Mouse (Mus musculus): ENCODE data around the gene Fam71f2. TPM values are rescaled to one million over a fixed set of nuclear protein-coding genes. Genes with fewer than 3 reads are reported as not detected.

The Fam71f2 gene
- polyA plus RNA-seq, 1 experiment from 2014 or later = 0.43 TPM

DNA sequence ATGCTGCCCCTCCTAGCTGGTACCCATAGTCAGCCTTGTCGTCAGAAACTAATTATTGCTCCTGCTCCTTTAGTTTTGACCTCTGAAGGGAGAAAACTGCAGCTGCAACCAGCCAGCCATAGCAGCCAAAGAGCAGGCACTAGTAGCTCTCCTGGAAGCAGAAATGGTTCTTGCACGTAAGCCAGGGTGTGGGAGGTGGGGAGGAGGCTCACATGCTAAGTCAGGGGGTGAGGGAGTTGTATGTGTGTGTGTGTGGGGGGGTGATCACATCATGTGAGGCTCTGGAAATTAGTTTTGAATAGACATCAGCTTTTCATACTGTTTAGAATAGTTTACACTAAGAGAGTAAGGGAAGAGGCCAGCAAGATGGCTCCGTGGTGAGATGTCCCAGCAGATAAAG is 38.5 kb downstream of the Fam71f2 start:
- WGBS = 79% methylated on average over 3 of the region's 3 CpGs
- Histone ChIP-seq H3K4me3 (no peak overlapping the region), H3K27me3 (no peaks in the 10 kb centered on the region), H3K4me1 (replicated peaks) (no peaks in the 10 kb centered on the region), H3K4me2 (no peak overlapping the region), H3K9ac (no peak overlapping the region), H3K9me3 (no peaks in the 10 kb centered on the region), H3K36me3 (no peaks in the 10 kb centered on the region), H3K27ac (replicated peaks) (no peak overlapping the region)
- ATAC-seq (ENCODE audit: low read depth) = no peak

DNA sequence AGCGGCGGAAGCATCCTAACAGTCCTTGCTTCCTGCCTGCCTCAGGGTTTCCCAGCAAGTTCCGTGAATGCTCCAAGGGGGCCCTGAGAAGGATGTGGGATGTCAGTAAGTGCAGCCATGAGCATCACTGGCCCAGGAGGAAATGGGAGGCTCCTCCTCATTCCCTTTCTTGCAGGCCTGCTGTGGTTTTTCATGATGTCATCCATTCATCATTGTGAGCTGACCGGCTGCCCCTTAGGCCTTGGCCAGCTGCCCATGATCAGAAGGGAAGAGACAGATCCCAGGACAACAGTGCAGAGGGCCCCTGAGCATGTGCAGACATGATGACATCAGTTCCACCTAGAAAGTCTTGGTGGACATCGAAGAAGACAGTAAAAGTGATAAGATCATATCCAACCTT is 39.5 kb downstream of the Fam71f2 start, which contains the start of gene Fam71f1:
Gene Fam71f1, plus strand, starts transcription at position 262 of the 400 bp plus-strand sequence.
- ATAC-seq (ENCODE audit: low read depth) = no peak
- no peaks in the 10 kb centered on the region for H3K9me3 ChIP-seq
- H3K27me3 ChIP-seq = no peaks in the 10 kb centered on the region
- no peak within 1 kb of the TSS for H3K9ac ChIP-seq
- no peaks in the 10 kb centered on the region for H3K36me3 ChIP-seq
- H3K4me3 ChIP-seq = no peak within 1 kb of the TSS
- H3K27ac ChIP-seq (replicated peaks) = no peak within 1 kb of the TSS
- no peak within 1 kb of the TSS for H3K4me2 ChIP-seq
- WGBS = 59% methylated on average over 4 of the region's 5 CpGs
- H3K4me1 ChIP-seq (replicated peaks) = no peaks in the 10 kb centered on the region

DNA sequence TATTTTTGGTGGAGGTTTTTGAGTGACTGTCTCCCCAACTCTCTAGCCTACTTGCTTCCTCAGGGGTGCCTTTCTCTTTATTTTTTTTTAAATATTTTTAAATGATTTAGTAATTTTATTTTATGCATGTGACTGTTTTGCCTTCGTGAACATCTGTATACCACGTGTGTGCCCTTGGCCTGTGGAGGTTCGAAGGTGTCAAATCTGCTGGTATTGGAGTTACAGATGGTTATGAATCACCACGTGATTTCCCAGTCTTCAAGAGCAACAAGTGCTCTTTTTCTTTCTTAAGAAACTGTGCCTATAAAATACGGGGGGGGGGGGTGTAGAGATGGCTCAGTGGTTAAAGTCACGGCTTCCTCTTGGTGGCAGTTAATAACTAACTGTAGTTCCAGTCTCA is 42.2 kb downstream of the Fam71f2 start:
- Histone ChIP-seq H3K4me2 (no peak overlapping the region), H3K36me3 (no peaks in the 10 kb centered on the region), H3K4me3 (no peak overlapping the region), H3K4me1 (replicated peaks) (no peaks in the 10 kb centered on the region), H3K27ac (replicated peaks) (no peak overlapping the region), H3K9ac (no peak overlapping the region), H3K27me3 (no peaks in the 10 kb centered on the region), H3K9me3 (no peaks in the 10 kb centered on the region)
- 80% methylated on average over 6 of the region's 6 CpGs for WGBS
- no peak for ATAC-seq (ENCODE audit: low read depth)

DNA sequence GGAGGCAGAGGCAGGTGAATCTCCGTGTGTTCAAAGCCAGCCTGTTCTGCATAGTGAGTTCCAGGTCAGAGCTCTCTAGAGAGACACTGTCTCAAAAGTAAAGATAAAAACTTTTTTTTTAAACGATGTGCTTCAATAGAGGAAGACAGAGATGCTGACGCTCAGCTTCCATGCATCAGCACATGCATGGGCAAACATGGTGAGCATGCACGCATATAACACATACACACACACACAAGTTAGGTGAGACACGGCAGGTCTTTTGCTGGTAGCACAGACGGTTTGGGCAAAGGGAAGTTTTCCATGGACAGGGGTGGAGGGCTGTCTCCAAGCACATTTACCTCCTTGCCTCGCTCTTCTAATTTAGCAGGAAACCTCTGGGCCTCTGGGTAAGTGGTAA is 42.8 kb downstream of the Fam71f2 start:
- no peak overlapping the region for H3K4me2 ChIP-seq
- WGBS = 94% methylated on average over 7 of the region's 7 CpGs
- no peaks in the 10 kb centered on the region for H3K27me3 ChIP-seq
- H3K36me3 ChIP-seq = no peaks in the 10 kb centered on the region
- no peak for ATAC-seq (ENCODE audit: low read depth)
- no peak overlapping the region for H3K4me3 ChIP-seq
- no peak overlapping the region for H3K27ac ChIP-seq (replicated peaks)
- no peaks in the 10 kb centered on the region for H3K9me3 ChIP-seq
- no peaks in the 10 kb centered on the region for H3K4me1 ChIP-seq (replicated peaks)
- H3K9ac ChIP-seq = no peak overlapping the region

DNA sequence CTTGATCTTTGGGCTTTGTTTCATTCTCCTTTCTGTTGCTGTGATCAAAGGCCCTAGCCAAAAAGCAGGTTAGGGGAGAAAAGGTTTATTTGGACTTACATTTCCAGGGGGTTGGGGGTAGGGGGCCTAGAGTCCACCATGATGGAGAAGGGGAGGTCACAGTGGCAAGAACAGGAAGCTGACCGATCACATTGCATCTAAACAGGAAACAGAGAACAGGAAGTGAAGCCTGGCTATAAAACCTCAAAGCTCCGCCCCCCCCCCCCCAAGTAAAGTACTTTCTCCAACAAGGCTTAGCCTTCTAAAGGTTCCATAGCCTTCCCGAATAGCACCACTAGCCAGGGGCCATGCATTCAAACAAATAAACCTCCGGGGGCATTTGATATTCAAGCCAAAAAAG is 43.3 kb downstream of the Fam71f2 start:
- WGBS = 87% methylated on average over 4 of the region's 4 CpGs
- ATAC-seq (ENCODE audit: low read depth) = no peak
- Histone ChIP-seq H3K9ac (no peak overlapping the region), H3K9me3 (no peaks in the 10 kb centered on the region), H3K27me3 (no peaks in the 10 kb centered on the region), H3K27ac (replicated peaks) (no peak overlapping the region), H3K4me3 (no peak overlapping the region), H3K4me1 (replicated peaks) (no peaks in the 10 kb centered on the region), H3K36me3 (no peaks in the 10 kb centered on the region), H3K4me2 (no peak overlapping the region)

DNA sequence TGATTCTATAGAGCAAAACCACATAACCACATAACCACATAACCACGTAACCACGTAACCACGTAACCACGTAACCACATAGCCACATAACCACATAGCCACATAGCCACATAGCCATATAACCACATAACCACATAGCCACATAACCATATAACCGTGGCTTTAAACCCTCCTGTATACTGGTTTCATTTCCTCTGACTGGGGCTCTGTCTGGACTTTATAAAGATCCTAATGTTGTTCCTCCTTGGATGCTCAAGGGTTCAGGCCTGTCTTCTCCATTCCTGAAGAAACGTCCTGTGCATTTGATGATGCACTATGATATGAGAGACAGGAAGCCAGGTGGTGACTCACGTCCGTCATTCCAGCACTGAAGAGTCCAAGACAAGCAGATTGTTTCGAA is 47.6 kb downstream of the Fam71f2 start:
- no peaks in the 10 kb centered on the region for H3K36me3 ChIP-seq
- no peak overlapping the region for H3K9ac ChIP-seq
- no peaks in the 10 kb centered on the region for H3K4me1 ChIP-seq (replicated peaks)
- no peaks in the 10 kb centered on the region for H3K27me3 ChIP-seq
- no peak overlapping the region for H3K4me2 ChIP-seq
- WGBS = 86% methylated on average over 9 of the region's 9 CpGs
- no peaks in the 10 kb centered on the region for H3K9me3 ChIP-seq
- ATAC-seq (ENCODE audit: low read depth) = no peak
- no peak overlapping the region for H3K27ac ChIP-seq (replicated peaks)
- no peak overlapping the region for H3K4me3 ChIP-seq

DNA sequence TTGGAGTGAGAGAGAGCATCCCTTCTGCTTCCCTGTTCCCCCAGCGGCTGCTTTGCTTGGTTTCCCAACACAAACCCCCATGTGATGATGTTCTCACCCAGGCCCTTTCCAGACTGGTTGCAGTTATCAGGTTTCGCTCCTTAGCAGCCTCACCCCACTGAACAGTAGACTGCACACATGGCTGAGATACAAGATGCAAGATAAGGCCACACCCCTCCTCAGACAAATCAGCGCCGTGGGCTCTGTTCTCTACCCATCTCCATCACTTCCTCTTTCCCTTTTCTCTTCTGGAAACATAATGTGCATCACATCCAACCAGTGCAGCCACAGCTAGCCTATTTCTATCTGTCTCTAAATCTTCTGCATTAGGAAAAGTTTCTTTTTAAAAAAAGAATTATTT is 50.1 kb downstream of the Fam71f2 start:
- no peaks in the 10 kb centered on the region for H3K36me3 ChIP-seq
- no peak for ATAC-seq (ENCODE audit: low read depth)

More for the DNA sequence above, 50.1 kb downstream of the Fam71f2 start:
- H3K27me3 ChIP-seq = no peaks in the 10 kb centered on the region
- WGBS = 81% methylated on average over 4 of the region's 4 CpGs
- no peaks in the 10 kb centered on the region for H3K4me1 ChIP-seq (replicated peaks)
- H3K27ac ChIP-seq (replicated peaks) = no peak overlapping the region
- H3K4me2 ChIP-seq = no peak overlapping the region
- H3K9ac ChIP-seq = no peak overlapping the region
- H3K9me3 ChIP-seq = no peaks in the 10 kb centered on the region
- no peak overlapping the region for H3K4me3 ChIP-seq

Other genes with a start within 250 kb of the Fam71f2 start
- not detected in 2 replicates for gene Lep, start 219.4 kb upstream of the Fam71f2 start, polyA plus RNA-seq (2015; fragmentation: Nextera tagmentation; extraction: Ambion mirVana)
- gene Rbm28, start 114.6 kb upstream of the Fam71f2 start, polyA plus RNA-seq (2015; fragmentation: Nextera tagmentation; extraction: Ambion mirVana) = 41.3 and 44.4 TPM in 2 replicates
- gene Prrt4, start 100.0 kb upstream of the Fam71f2 start, polyA plus RNA-seq (2015; fragmentation: Nextera tagmentation; extraction: Ambion mirVana) = 4.8 TPM in 2 replicates
- 84.7 and 91.1 TPM in 2 replicates for gene Impdh1, start 63.2 kb upstream of the Fam71f2 start, polyA plus RNA-seq (2015; fragmentation: Nextera tagmentation; extraction: Ambion mirVana)
- gene Hilpda, start 7.1 kb upstream of the Fam71f2 start, polyA plus RNA-seq (2015; fragmentation: Nextera tagmentation; extraction: Ambion mirVana) = 34.6 and 36.6 TPM in 2 replicates
- gene Fam71f1, start 39.5 kb downstream of the Fam71f2 start, polyA plus RNA-seq (2015; fragmentation: Nextera tagmentation; extraction: Ambion mirVana) = not detected in 2 replicates
- 180 and 200 TPM in 2 replicates for gene Calu, start 68.5 kb downstream of the Fam71f2 start, polyA plus RNA-seq (2015; fragmentation: Nextera tagmentation; extraction: Ambion mirVana)
- gene Opn1sw, start 108.9 kb downstream of the Fam71f2 start, polyA plus RNA-seq (2015; fragmentation: Nextera tagmentation; extraction: Ambion mirVana) = 0.25 and 0.34 TPM in 2 replicates
- gene Ccdc136, start 116.7 kb downstream of the Fam71f2 start, polyA plus RNA-seq (2015; fragmentation: Nextera tagmentation; extraction: Ambion mirVana) = 45.0 and 45.5 TPM in 2 replicates
- gene Flnc, start 153.7 kb downstream of the Fam71f2 start, polyA plus RNA-seq (2015; fragmentation: Nextera tagmentation; extraction: Ambion mirVana) = 7.0 and 8.1 TPM in 2 replicates
- gene Atp6v1f, start 188.1 kb downstream of the Fam71f2 start, polyA plus RNA-seq (2015; fragmentation: Nextera tagmentation; extraction: Ambion mirVana) = 271 and 332 TPM in 2 replicates
- gene Atp6v1fnb, start 191.8 kb downstream of the Fam71f2 start, polyA plus RNA-seq (2015; fragmentation: Nextera tagmentation; extraction: Ambion mirVana) = 0.79 TPM in 1 of 2 replicates, not detected in the other
- gene Kcp, start 228.4 kb downstream of the Fam71f2 start, polyA plus RNA-seq (2015; fragmentation: Nextera tagmentation; extraction: Ambion mirVana) = 20.1 and 24.6 TPM in 2 replicates
- 3.0 and 3.3 TPM in 2 replicates for gene Irf5, start 247.0 kb downstream of the Fam71f2 start, polyA plus RNA-seq (2015; fragmentation: Nextera tagmentation; extraction: Ambion mirVana)